Mouse (Mus musculus): ENCODE results near the gene Hpf1. TPM values are rescaled to one million over a fixed set of nuclear protein-coding genes. Genes with fewer than 3 reads are reported as not detected.

Hpf1 gene
- total RNA-seq, 2 experiments from 2014 or later, result 6.1 to 6.7 TPM

DNA sequence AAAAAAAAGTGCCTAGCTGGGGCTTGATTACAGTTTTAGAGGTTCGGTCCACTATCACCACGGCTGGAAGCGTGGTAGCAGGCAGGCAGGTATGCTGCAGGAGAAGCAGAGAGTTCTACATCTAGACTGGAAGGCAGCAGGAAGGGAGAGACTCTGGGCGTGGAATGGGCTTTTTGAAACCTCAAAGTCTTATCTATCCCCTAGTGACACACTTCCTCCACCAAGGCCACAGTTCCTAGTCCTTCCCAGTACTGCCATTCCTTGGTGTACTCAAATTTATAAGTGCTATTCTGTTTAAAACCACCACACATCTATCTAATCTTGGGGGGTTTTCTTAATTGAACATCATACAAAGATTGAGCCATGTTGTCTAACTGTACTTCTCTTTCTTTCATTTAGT is 1.5 kb downstream of the Hpf1 start:
- no peak for DNase-seq

DNA sequence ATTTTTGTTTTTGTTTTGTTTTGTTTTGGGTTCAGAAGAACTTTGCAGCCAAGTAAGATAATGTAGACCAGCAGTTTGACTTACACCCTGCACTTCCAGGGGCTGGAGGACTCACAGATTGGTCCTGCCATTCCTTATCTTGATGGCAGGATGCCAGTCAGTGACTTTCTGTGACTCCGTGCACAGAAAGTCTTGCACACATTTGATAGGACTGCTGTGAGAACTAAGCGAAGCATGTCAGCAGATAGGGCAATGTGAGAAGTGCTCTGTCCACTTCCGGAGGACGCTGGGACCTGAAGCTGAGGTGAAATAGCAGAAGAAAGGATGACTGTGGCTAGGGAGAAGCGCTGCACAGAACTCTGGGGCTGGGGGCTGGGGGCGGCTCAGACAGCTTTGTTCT is 5.7 kb downstream of the Hpf1 start:
- no peak for DNase-seq

DNA sequence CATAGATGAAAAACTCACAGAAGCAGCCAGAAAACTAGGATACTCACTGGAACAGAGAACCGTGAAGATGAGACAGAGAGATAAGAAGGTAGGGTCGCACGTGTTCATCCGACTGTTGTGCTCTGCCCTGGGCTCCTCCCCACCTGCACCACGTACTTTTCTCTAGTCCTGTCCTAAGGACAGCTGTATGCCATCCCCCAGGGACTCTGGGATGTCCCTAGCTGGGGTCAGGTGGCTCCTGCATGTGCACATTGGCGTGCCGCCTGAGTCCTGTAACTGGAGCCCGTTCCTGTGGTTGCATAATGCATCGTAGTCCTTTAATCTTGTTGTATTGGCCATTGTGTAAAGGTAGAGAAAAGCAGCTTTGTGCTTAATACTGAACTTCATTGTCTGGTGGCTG is 9.9 kb downstream of the Hpf1 start:
- peak; percentile 53 for DNase-seq

DNA sequence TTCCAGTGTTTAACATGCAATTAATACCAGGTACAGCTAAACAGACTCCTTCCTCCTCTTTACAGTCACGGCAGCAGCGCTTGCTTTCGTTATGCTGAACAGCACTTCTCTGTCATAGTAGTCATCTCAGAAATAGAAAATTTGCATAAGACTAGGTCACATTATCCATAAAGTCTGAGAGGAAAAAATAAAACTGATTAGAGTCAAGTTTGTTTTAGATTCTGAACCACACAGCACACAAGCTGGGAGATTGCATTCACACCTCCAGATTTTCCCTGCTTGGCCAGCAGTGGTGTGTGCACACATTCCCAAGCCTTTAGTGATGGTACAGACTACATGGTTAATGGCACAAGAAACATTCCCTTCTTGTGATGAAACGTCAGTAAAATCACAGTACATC is 21.9 kb downstream of the Hpf1 start:
- no peak for DNase-seq

DNA sequence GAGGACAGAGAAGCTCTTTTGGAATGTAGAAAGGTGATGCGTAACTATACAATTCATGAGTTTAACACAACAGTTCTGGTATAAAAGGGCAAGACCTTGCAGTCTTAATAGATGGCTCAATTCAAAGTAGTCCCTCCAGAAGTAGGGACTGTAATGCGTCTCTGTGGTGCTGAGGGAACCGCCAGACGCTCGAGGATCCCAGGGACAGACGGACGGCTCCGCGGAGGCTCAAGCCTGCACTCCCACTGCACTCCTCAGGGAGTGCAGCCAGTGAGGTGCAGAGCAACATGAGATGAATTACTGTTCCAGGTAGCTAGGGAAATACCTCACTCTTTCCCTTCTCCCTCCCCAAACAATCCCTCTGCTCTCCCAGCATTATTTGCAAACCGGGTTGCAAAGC is 22.3 kb downstream of the Hpf1 start:
- no peak for DNase-seq

DNA sequence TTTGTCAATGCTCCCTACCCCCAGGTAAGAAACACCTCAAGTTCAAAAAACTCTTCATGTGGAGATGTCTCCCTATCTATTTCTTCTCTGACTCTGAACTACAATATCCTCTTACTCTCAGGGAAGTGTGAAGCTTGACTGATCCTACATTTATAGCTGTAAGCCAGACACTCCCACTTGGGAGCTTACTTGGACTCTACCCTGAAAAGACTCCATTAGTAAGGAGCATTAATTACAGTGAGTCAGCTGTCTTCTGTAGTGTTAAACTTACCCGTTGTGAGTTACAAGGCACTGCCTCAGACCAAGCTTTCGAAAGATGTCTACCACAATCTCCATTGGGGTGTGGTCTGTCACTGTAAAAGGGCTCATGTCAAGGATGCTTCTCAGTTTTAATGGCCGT is 28.9 kb downstream of the Hpf1 start:
- DNase-seq, result no peak

DNA sequence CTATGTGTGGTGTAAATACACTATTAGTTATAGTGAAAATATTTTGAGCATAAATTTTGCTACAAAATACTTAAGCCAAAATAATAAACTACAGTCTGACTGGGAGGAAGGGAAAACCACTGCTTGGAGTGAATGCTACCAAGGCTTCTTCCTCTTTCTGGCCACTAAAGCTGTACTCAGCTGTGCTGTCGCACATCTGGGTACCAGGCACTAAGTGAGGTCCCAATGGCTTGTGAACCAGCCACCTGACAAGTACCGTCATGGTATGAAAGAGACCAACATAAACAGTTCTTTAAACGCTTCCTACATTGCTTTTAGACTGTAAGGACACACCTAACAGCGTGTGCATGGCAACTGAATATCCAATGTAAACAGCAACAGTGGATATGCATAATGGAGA is 30.0 kb downstream of the Hpf1 start:
- no peak for DNase-seq

DNA sequence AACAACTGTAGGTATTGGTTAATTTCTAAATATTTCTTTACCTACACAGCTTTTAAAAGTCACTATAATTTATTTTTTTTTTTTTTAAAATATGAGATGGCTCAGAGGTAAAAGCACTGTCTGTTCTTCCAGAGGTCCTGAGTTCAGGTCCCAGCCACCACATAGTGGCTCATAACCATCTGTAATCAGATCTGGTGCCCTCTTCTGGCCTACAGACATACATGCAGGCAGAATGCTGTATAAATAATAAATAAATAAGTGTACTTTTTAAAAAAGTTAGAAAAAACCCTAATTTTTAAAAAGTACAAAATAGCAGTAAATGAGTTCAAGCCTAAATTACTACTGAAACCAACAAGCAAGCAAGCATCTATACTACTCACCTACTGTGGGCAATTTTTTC is 43.4 kb downstream of the Hpf1 start:
- no peak for DNase-seq

DNA sequence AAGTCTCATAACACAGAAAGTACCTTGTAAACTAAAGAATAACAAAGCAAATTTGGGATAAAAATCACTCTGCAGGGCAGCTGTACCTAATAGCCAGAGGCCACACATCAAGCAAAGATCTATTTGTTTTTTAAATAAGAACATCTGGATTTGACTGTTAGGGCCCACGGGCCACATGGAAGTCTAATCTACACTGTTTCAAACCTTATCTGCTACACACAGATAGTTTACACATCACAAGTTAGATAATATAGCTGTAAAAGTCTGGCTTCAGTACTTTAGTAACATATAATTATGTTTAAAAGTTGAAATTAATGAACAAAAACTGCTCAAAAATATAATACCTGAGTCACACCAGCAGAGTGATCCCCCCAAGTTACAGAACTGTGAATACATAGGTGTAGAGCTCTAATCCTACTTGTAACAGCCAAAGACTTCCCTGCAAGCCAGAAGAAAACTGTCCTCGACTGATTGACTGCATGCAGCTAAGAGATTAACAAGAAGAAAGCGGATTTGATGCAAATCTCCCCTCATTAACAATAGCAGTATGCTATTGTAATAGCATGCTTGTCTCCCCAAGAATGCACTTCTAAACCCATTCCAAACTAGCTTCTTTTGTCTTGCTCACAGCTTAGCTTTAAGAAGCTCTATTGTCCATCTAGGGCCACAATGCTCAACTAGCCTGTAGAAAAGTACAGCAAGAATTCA is 48.7 kb downstream of the Hpf1 start:
- DNase-seq, result no peak

DNA sequence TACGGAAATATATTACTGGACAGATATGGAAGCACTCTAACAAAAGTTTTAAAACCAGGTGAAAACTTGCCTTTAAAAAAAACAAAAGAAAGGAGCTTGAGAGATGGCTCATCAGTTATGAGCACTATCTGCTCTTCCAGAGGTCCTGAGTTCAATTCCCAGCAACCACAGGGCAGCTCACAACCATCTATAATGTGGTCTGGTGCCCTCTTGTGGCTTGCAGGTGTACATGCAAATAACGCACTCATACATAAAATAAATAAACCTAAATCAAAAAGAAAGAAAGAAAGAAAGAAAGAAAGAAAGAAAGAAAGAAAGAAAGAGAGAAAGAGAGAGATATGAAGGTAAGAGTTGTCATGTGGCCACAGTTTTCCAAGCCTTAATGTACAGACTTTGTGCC is 52.6 kb downstream of the Hpf1 start:
- DNase-seq, result no peak

DNA sequence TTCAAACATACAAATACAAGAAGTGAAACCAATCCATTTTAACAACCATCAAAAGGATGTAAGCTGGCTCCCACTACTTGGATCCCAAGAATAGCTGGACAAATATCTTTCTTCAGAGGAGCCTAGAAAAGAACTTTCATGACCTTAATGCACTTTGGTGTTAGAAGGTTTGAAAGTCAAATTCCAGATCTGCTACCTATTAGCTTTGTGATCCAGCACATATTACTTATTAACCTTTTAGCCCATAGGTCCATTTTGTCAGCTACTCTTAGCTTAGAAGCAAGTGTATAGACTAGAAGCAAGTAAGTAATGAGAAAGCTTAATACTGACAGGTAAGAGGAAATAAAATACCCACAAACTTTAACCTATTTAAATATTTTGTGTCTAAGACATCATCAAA is 57.3 kb downstream of the Hpf1 start:
- DNase-seq, result no peak

DNA sequence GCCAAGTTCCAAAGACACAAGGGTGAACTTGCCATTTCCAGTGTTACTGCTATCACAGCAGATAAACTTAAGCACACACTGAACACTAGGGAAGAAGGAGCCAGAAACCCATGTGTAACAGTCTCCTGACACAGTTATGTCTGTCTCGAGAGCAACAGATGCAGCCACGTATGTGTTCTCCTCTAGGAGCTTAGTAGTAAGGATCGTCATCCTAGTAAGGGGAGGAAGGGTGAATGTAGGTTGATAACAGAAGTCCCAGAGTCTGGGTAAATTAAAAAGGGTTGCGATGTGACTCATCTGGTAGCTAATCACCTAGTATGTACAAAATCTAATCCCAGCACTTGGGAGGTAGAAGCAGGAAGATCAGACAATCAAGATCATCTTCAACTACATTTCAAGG is 59.6 kb downstream of the Hpf1 start:
- no peak for DNase-seq

DNA sequence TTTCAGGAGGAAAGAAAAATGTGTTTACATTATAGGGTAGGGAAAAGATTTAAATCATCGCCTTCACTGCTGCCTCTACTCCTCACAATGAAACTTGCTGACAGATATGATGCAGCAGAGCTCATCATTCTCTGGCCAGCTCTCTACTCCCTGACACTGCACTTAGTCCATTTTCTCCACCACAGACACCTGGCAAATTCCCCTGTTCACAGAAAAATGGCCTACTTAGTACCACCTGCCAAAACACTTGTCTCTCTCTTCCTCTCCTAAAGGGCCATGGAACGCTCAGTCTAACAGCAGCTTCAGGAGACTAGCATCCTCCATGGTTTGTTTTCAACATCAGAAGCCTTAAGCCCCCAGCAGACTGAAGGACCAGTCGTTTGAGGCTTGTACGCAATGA is 61.1 kb downstream of the Hpf1 start:
- DNase-seq, result no peak

DNA sequence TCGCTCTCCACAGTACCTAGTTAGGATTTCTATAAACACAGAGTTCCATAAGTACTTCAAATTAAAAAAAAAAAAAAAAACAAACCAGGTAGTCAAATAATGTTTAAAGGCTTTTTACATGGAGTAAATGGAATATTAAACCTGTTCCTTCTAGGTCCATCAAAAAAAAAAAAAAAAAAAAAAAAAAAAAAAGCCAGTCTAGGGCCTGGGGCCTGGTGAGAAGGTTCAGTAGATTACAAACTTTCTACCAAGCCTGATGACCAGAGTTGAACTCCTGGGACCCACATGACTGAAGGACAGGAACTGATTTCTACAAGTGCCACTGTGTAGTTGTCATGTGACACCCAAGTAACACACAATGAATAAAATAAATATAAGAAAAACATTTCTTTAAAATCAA is 61.5 kb downstream of the Hpf1 start:
- no peak for DNase-seq

DNA sequence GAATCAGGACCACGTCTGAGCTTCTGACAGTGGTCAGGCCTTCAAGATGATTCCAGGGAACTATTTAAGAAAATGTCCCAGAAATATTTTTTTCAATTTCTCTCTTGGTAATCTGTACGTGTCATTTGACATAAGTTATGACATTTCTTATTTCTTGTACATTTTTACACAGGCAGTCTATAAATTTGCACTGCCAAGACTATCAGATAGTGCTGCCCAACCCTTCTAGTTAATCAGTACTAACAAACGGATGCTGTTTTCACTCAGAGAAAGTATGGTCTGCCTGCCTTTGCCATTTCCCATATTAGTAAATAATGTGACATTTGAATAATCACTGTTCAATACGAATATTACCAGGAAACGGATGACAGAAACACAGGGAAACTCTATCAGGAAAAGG is 62.6 kb downstream of the Hpf1 start:
- DNase-seq, result no peak

DNA sequence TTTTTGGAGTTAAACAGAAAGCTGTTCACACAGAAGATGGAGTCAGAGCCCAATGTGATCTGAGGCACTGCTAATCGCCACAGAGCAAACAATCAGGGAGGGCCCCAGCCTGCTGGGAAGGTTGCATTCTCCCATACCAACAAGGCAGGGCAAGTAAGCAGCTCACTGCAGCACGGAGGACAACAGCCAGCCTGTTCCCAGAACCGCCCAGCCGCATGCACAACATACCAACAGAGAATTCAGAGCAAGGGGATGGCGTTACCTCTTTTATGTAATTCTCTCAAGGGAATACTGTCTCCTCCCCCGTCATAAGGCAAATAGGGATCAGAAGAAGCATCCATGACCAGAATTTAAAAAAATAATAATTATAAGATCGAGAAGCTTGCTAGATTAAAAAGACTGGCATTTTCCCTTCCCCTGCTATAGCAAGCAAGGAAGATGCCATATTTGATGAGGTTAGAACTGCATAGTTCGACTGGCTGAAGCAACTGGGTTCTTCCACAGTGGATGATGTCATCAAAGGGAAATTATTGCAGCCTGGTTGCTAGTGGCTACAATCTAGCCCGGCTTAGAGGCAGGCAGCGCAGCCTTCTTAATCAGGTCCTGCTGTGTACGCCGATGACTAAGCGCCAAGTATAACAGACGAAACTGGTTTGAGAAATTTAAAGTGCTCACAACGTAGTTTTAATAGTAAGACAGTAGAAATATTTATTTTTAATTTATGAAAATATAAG is 64.2 kb downstream of the Hpf1 start:
- peak; percentile 66 for DNase-seq

DNA sequence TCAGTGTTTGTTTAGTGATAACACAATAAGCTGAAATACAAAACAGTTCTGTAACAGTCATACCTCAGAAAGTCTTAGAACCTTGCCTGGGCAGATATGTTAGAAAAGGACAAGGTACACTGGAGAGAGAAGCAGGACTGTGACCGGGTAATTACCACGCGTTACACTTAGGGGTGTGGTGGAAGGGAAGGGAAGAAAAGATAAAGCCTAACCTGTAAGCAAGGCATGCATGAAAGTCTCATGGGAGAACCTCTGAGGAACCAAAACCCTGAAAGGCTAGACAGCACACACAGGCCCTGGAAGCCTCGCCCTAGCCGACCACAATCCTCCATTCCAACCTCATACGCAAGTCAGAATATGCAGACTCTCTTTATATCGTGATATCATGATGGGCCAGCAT is 66.6 kb downstream of the Hpf1 start:
- no peak for DNase-seq

Other genes starting within 250 kb of the Hpf1 start
- gene Clcn3, start 92.9 kb downstream of the Hpf1 start, total RNA-seq (2021), result 10 to 100 TPM; 24.2 to 25.3 TPM
- 1 to 10 TPM; 4.7 to 5.4 TPM for gene Nek1, start 102.8 kb downstream of the Hpf1 start, total RNA-seq (2021)

Measured in gastrocnemius, postnatal 25 days (tissue).